Mouse (Mus musculus) spleen, adult 2 months (tissue): Measurements from ENCODE around the gene Clstn2. TPM values are rescaled to one million over a fixed set of nuclear protein-coding genes. Genes with fewer than 3 reads are reported as not detected.

Experiments
- DNase-seq, 2 experiments: peaks; one replicate each; pipeline versions ENCODE4 v3.0.0 to v3.0.0-alpha.2; 2012 to 2021; ENCODE audit warnings: low spot score in 2 of 2, low read depth in 1 of 2
- H3K27ac ChIP-seq: fragments of 200-500 bp; 2 replicates; pipeline ENCODE4 v1.5.1; 2012; ENCODE audit warnings: low read length, inconsistent platforms; ENCODE audit not compliant: insufficient read depth
- H3K27me3 ChIP-seq: fragments of 200-500 bp; 2 replicates; pipeline ENCODE4 v1.6.1; 2012; ENCODE audit warnings: mild to moderate bottlenecking, moderate library complexity, low read length, inconsistent platforms; ENCODE audit not compliant: control insufficient read depth, insufficient read depth
- H3K36me3 ChIP-seq: fragments of 200-500 bp; 2 replicates; pipeline ENCODE4 v1.6.1; 2012; ENCODE audit warnings: mild to moderate bottlenecking, low read length, inconsistent platforms; ENCODE audit not compliant: control insufficient read depth, insufficient read depth
- H3K4me1 ChIP-seq: fragments of 200-500 bp; 2 replicates; pipeline ENCODE4 v1.6.1; 2011; ENCODE audit warnings: inconsistent platforms; ENCODE audit not compliant: control insufficient read depth, insufficient read depth, insufficient read length
- H3K4me3 ChIP-seq: fragments of 200-500 bp; 2 replicates; pipeline ENCODE4 v1.5.1; 2011; ENCODE audit warnings: mild to moderate bottlenecking, inconsistent platforms; ENCODE audit not compliant: insufficient read depth, insufficient read length; ENCODE audit errors: extremely low read depth
- CTCF ChIP-seq: fragments of 200-500 bp; IDR thresholded peaks from 2 replicates; pipeline ENCODE4 v1.5.1; 2011; ENCODE audit warnings: mild to moderate bottlenecking, inconsistent platforms; ENCODE audit not compliant: insufficient read depth, insufficient read length, insufficient replicate concordance; ENCODE audit errors: extremely low read depth
- POLR2A ChIP-seq: fragments of 200-500 bp; IDR thresholded peaks from 2 replicates; pipeline ENCODE4 v1.6.1; 2011; ENCODE audit warnings: low read depth, low read length, inconsistent platforms
- WGBS: fragments of 180-500 bp; shearing (Covaris S2); methylation state at CpG from one replicate; pipeline ENCODE4 v1.1.7; 2018; 5-methylcytosine and 5-hydroxymethylcytosine counted together
- polyA plus RNA-seq: library from polyadenylated mRNA; depleted of rRNA; stranded (reverse); fragments of >200 nt; gene quantifications from 2 replicates; pipeline ENCODE4 v1.2.3, GENCODE M21; 2012; rRNA removed

The Clstn2 gene
- 0.58 and 0.66 TPM in 2 replicates for polyA plus RNA-seq

DNA sequence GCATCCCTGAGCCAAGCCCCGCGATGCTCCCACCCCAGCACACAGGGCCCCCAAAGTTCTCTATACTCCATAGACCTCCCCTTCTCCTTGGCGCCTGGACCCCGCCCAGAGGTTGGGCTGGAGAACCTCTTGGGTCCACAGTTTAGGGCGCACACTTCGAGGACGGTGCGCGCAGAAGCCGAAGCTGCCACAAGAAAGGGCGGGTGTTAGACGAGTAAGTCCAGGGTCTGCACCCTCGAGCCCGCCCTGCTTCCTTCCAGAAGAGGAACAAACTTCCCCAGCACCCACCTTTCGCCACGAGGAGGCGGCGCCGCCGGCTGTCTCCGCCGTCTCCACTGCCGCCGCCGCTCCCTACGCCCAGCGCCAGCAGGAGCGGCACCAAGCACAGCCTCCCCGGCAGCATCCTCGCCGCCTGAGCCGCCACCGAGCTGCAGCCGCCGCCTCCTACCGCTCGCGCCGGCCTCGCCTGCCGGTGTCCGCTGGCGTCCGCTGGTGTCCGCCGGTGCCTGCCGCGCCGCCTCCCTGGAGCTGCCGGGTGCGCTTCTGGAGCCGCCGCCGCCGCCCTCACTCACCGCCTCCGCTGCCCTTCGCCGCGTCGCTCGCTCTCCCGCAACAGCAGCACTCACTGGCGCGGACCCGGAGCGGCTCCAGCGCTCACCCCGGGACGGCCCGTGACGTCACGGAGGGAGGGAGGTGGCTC, at the start of gene Clstn2:
TSS of gene Clstn2 (minus strand) at position 609 of the 700 bp plus-strand sequence.
- Histone ChIP-seq H3K36me3 (no peaks in the 10 kb centered on the region), H3K27ac (no peak within 1 kb of the TSS), H3K27me3 (peaks cover 6% of the 10 kb centered on the region; the same call in 1 of the 2 replicates), H3K4me3 (0 out of 2 replicates have a peak within 1 kb of the TSS, but pooled peaks have one; percentile 3), H3K4me1 (no peaks in the 10 kb centered on the region)
- no peak for DNase-seq
- 3% methylated on average over 73 of the region's 73 CpGs for WGBS
- TF ChIP-seq CTCF (no peak), POLR2A (no peak)

DNA sequence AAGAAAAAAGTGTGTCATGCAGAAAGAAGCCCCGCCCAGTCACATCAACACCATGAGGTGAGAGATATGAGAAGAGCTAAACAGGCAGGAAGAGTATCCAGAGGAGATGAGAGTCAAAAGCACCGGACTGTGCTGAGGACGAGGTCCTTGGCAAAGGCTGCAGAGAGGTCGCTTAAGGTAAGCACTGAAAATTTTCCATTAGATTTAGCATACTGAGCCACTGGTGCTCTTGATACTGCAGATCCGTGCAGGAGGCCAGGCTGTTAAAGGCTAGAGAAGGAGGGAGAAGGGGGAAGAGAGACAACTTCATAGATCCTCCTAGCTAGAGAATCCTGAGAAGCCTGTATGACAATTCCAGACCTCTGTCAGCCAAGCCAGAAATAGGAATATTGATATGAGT, 34.8 kb upstream of the Clstn2 start:
- Histone ChIP-seq H3K27me3 (no peaks in the 10 kb centered on the region), H3K36me3 (no peaks in the 10 kb centered on the region), H3K4me1 (no peaks in the 10 kb centered on the region), H3K27ac (no peak overlapping the region), H3K4me3 (no peak overlapping the region)
- no peak for DNase-seq
- 75% methylated on average over 5 of the region's 5 CpGs for WGBS
- TF ChIP-seq POLR2A (no peak), CTCF (no peak)

DNA sequence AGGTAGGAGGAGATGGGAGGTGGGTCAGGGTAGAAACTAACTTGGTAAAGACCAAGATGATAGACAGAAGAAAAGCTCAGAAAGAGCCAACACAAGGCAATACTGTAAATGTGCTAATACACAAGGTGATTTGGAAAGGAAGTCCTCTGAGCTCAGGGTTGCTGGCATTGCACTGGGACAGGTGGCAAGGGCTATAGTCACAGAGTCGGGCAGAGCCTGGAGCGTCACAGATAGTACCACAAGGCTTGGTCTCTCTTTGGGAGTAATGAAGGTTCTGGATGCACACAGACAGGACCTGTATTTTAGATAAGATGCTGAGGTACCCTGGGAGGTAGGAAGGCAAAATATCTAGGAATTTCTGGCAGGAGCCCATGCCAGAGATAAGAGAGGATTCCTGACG, 28.7 kb upstream of the Clstn2 start:
- H3K27me3 ChIP-seq, result no peaks in the 10 kb centered on the region
- no peaks in the 10 kb centered on the region for H3K36me3 ChIP-seq
- 82% methylated on average over 3 of the region's 3 CpGs for WGBS
- no peak for DNase-seq
- H3K4me1 ChIP-seq, result no peaks in the 10 kb centered on the region
- H3K27ac ChIP-seq, result no peak overlapping the region
- no peak overlapping the region for H3K4me3 ChIP-seq
- TF ChIP-seq POLR2A (no peak), CTCF (no peak)

DNA sequence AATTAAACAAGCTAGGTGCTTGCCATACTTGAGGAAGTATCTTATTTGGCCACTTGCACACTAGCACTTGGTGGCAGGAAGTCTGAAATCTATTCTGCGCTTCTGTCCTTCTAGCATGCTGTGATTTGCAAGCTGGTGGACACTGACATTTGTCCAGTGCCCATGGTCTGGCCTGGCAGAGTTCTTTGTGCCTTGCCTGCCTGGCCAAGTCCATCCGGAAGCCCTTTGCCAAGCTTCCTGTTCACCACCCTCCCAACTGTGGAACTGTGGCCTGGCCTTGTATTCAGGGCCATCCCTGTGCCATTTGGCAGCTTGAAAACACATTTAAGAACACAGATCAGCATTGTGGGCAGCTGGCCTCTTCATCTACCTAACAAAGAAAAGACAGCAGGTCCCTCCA, 24.3 kb upstream of the Clstn2 start:
- H3K4me1 ChIP-seq, result no peaks in the 10 kb centered on the region
- H3K36me3 ChIP-seq, result no peaks in the 10 kb centered on the region
- H3K4me3 ChIP-seq, result no peak overlapping the region
- no peak overlapping the region for H3K27ac ChIP-seq
- WGBS, result 78% methylated on average over 2 of the region's 2 CpGs
- no peak for DNase-seq
- no peak for TF ChIP-seq POLR2A
- TF ChIP-seq CTCF, result no peak
- H3K27me3 ChIP-seq, result no peaks in the 10 kb centered on the region

DNA sequence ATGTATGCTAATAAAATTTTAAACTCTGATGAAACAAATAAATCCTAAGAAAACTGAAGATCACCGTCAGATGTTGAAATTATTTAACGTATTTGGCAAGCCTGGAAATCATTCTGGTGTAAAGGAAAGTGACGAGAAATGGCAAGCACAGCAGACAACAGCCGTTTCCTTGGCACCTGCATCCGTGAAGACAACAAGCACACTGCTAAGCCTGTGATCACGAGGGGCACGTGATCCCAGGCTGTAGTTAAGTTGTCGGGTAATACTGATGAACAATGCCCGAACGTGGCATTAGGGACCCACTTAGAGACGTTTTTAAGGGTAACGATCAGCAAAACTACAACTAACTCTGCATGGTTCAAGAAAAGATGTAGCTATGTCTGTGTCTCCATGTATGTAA, 18.4 kb upstream of the Clstn2 start:
- WGBS, result 80% methylated on average over 12 of the region's 12 CpGs
- TF ChIP-seq POLR2A, result no peak
- TF ChIP-seq CTCF, result no peak
- Histone ChIP-seq H3K4me1 (no peaks in the 10 kb centered on the region), H3K36me3 (no peaks in the 10 kb centered on the region), H3K27ac (no peak overlapping the region), H3K4me3 (no peak overlapping the region), H3K27me3 (no peaks in the 10 kb centered on the region)
- DNase-seq, result no peak

DNA sequence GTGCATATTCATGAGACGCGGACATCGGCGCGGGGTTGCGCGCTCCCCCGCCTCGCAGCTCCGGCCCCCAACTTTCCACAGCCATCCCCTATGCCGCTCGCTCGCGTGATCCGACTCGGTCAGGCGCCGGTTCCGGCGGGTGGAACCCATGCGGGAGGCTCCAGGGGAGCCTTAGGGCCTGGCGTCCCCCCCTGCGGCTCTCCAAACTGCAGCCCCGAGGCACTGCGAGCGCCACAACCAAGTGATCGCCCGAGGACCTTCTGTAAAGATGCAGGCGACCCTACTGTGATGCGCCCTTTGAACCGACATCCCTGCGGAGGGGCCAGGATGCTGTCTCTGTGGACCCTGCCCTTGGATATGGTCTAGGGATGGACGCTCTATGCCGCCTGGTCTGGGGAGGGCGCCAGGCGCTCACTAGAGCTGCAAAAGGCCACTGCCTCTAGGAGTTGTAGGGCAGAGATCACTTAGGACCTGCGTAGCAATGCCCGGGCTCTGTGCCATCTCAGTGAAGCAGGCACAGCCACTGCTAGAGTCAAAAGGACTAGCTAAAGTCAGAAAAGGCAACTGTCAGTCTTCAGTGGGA, 383 bp upstream of the Clstn2 start:
- DNase-seq, result no peak
- no peaks in the 10 kb centered on the region for H3K4me1 ChIP-seq
- peaks cover 6% of the 10 kb centered on the region; the same call in 1 of the 2 replicates for H3K27me3 ChIP-seq
- H3K4me3 ChIP-seq, result 0 out of 2 replicates have a peak overlapping the region, but pooled peaks have one; percentile 3
- 3% methylated on average over 38 of the region's 38 CpGs for WGBS
- H3K27ac ChIP-seq, result no peak overlapping the region
- no peaks in the 10 kb centered on the region for H3K36me3 ChIP-seq
- TF ChIP-seq CTCF (no peak), POLR2A (no peak)
